Mouse (Mus musculus) stomach, embryonic 16.5 days (tissue): ENCODE measurements around the gene Psma1. TPM values are rescaled to one million over a fixed set of nuclear protein-coding genes. Genes with fewer than 3 reads are reported as not detected.

Source experiments
- ATAC-seq: fragments of 200-750 bp; cut with Nextera tagmentation; 2 replicates; pipeline ENCODE4 v1.8.0; 2017; ENCODE audit warnings: moderate number of reproducible peaks, moderate TSS enrichment; ENCODE audit not compliant: insufficient read depth, low FRiP score
- H3K27ac ChIP-seq: fragments of 300-500 bp; sonication (generic); 2 replicates; pipeline ENCODE4 v1.5.1; 2014; ENCODE audit warnings: low read length
- H3K27me3 ChIP-seq: fragments of 300-500 bp; sonication (generic); 2 replicates; pipeline ENCODE4 v1.6.1; 2014; ENCODE audit warnings: low read length, control low read depth, mixed read lengths; ENCODE audit not compliant: control insufficient read depth, insufficient read depth
- H3K36me3 ChIP-seq: fragments of 300-500 bp; sonication (generic); 2 replicates; pipeline ENCODE4 v1.6.1; 2014; ENCODE audit warnings: low read length; ENCODE audit not compliant: control insufficient read depth, insufficient read depth
- H3K4me1 ChIP-seq: fragments of 300-500 bp; sonication (generic); 2 replicates; pipeline ENCODE4 v1.6.1; 2014; ENCODE audit warnings: low read length, control low read depth, mixed read lengths; ENCODE audit not compliant: control insufficient read depth, insufficient read depth
- H3K4me2 ChIP-seq: fragments of 300-500 bp; sonication (generic); 2 replicates; pipeline ENCODE4 v1.6.1; 2014; ENCODE audit warnings: low read depth, low read length, mixed read lengths
- H3K4me3 ChIP-seq: fragments of 300-500 bp; sonication (generic); replicated peaks from 2 replicates; pipeline ENCODE4 v1.5.1; 2014; ENCODE audit warnings: mild to moderate bottlenecking, low read length
- H3K9ac ChIP-seq: fragments of 300-500 bp; sonication (generic); 2 replicates; pipeline ENCODE4 v1.6.1; 2014; ENCODE audit warnings: low read length
- H3K9me3 ChIP-seq: fragments of 300-500 bp; sonication (generic); replicated peaks from 2 replicates; pipeline ENCODE4 v1.6.1; 2016; ENCODE audit warnings: low read length, control low read depth; ENCODE audit not compliant: control insufficient read depth
- WGBS: fragments of 180-500 bp; shearing (Covaris S2); extraction: QIAGEN DNeasy Blood & Tissue Kit; methylation state at CpG from one replicate; pipeline ENCODE4 v1.1.7; 2014; 5-methylcytosine and 5-hydroxymethylcytosine counted together
- polyA plus RNA-seq: library from polyadenylated mRNA; unstranded; fragments of >200 nt; fragmentation: Nextera tagmentation; extraction: Ambion mirVana; gene quantifications from 2 replicates; pipeline ENCODE4 v1.2.1, GENCODE M21; 2015

Gene Psma1
- polyA plus RNA-seq, 1 experiment from 2014 or later, result 342 TPM

DNA sequence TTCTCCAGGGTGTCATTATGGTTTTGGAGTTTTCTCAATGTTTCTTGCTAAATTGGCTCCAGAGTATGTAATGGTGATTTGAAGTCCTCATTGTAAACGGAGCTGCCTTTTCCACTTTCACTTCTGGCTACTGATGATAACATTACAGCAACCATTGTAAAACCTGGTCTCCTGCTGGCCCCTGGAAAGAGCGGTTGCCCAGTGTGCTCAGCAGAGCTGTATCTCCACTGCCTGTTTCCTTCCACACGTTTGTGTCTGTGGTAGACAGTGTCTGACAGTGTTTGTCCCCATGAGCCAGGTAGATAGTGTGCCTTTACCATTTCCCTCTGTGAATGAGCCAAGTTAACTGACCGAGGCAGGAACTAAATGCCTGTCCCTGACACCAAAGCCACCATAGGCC, 33.1 kb upstream of the Psma1 start:
- Histone ChIP-seq H3K4me1 (0 out of 2 replicates have a peak, but pooled peaks cover 3% of the 10 kb centered on the region), H3K9ac (no peak overlapping the region), H3K27ac (no peak overlapping the region), H3K27me3 (no peaks in the 10 kb centered on the region), H3K9me3 (no peaks in the 10 kb centered on the region), H3K4me3 (no peak overlapping the region), H3K4me2 (no peak overlapping the region), H3K36me3 (no peaks in the 10 kb centered on the region)
- WGBS, result 53% methylated on average over 4 of the region's 4 CpGs
- ATAC-seq, result no peak

DNA sequence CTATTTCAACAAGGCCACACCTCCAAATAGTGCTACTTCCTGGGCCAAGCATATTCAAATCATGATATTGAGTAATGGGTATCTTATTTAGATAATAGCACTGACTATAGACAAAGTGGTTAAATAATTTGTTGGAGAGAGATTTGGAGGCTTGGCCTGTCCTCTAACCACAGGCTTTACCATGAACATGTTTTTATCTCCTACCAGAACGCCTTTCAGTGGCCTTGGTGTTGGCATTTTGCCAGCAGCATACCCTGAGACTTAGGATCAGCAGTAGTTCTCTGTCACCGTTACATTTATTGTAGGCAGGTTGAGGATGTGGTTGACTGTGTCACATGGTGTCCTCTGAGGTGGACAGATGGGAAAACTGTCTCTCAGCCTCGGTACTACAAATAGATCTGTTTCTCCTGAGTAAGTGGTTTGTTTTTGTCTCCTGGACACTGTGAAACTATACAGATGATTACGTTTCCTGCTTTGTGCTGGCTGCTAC, 25.4 kb upstream of the Psma1 start:
- WGBS, result 46% methylated on average over 4 of the region's 4 CpGs
- H3K4me1 ChIP-seq, result no peaks in the 10 kb centered on the region
- no peaks in the 10 kb centered on the region for H3K27me3 ChIP-seq
- no peak overlapping the region for H3K9ac ChIP-seq
- no peak overlapping the region for H3K4me2 ChIP-seq
- H3K27ac ChIP-seq, result no peak overlapping the region
- no peak; the same call in 1 of the 2 replicates for ATAC-seq
- no peak overlapping the region for H3K4me3 ChIP-seq
- H3K36me3 ChIP-seq, result no peaks in the 10 kb centered on the region
- no peaks in the 10 kb centered on the region for H3K9me3 ChIP-seq

DNA sequence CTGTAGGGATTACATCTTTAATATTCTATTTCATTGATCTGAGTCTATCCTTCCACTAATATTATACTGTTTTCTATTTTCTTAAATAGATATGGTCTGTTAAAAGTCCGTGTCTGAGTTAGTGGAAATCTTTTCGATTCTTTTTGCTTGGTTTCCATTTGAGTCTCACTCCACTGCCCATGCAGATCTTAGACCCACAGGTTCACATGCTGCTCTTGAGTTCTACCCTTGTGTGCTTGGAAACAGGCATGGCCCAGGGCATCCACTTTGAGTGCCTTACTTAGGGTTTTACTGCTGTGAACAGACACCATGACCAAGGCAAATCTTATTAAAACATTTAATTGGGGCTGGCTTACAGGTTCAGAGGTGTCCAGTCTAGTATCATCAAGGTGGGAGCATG, 24.9 kb upstream of the Psma1 start:
- no peak for ATAC-seq
- no peak overlapping the region for H3K9ac ChIP-seq
- H3K27ac ChIP-seq, result no peak overlapping the region
- 87% methylated on average over 2 of the region's 2 CpGs for whole genome bisulfite sequencing
- no peaks in the 10 kb centered on the region for H3K36me3 ChIP-seq
- no peak overlapping the region for H3K4me3 ChIP-seq
- no peak overlapping the region for H3K4me2 ChIP-seq
- no peaks in the 10 kb centered on the region for H3K9me3 ChIP-seq
- H3K4me1 ChIP-seq, result no peaks in the 10 kb centered on the region
- H3K27me3 ChIP-seq, result no peaks in the 10 kb centered on the region

DNA sequence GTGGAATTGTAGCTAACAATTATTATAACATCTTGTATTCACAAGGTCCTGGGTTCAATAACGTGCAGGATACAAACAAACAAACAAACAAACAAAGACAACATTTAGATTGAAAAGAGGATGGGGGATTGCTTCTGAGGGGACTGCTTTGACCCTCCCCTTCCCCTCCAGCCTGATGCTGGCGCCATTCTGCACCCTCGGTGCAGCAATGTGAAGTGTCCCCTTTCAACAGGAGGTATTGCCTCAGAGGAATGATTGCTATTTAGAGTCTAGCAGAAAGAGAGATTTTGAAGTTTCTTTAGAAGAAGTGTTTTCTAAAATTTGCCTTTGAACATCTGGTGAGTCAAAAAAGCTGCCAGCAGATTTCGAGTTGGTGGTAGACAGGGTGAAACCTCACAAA, 23.3 kb upstream of the Psma1 start:
- no peak overlapping the region for H3K27ac ChIP-seq
- H3K4me2 ChIP-seq, result no peak overlapping the region
- H3K9ac ChIP-seq, result no peak overlapping the region
- H3K36me3 ChIP-seq, result no peaks in the 10 kb centered on the region
- WGBS, result 56% methylated on average over 4 of the region's 4 CpGs
- no peak overlapping the region for H3K4me3 ChIP-seq
- no peak for ATAC-seq
- H3K27me3 ChIP-seq, result no peaks in the 10 kb centered on the region
- no peaks in the 10 kb centered on the region for H3K9me3 ChIP-seq
- no peaks in the 10 kb centered on the region for H3K4me1 ChIP-seq

DNA sequence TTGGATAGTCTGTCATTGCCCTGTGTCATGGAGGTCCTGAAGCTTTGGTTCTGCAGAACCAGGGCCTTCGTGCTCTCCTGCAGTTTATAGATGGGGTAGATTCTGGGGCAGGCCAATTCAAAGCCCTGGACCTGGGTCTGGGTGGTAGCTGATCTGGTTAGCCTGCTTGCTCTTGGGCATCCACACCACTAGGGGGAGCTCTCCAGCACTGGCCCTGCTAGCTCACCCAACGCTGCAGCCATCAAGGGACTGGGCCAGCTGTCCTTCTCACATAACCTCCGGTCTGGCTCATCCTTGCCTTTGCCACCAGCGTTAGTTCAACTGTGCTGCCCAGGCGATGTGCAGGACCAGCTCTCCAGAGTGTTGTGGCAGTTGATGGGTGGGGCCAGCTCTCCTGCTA, 18.8 kb upstream of the Psma1 start:
- 87% methylated on average over 5 of the region's 5 CpGs for WGBS
- Histone ChIP-seq H3K4me1 (peaks cover 5% of the 10 kb centered on the region), H3K36me3 (no peaks in the 10 kb centered on the region), H3K27ac (no peak overlapping the region), H3K4me2 (no peak overlapping the region), H3K9me3 (no peaks in the 10 kb centered on the region), H3K27me3 (no peaks in the 10 kb centered on the region), H3K9ac (no peak overlapping the region), H3K4me3 (no peak overlapping the region)
- ATAC-seq, result no peak

DNA sequence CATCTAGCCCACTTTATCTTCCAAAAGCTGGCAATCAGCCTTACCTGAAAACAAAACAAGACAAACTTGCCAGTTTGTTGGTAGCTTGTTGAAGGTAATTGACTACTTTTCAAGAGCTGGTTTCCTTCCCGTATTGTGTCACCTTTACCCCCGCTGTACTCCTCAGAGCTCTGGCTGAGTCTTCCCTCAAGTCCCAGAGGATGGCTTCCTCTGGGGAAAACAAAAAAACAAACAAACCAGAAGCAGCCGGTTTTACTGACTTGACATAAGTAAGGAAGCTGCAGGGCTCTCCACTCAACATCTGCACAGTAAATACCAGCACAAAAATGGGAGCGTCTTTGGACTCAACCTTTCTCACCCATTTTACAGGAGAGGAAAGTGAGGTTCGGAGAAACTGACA, 18.0 kb upstream of the Psma1 start:
- 68% methylated on average over 5 of the region's 5 CpGs for WGBS
- H3K9me3 ChIP-seq, result no peaks in the 10 kb centered on the region
- peaks cover 5% of the 10 kb centered on the region for H3K4me1 ChIP-seq
- no peak overlapping the region for H3K27ac ChIP-seq
- H3K36me3 ChIP-seq, result no peaks in the 10 kb centered on the region
- H3K27me3 ChIP-seq, result no peaks in the 10 kb centered on the region
- no peak overlapping the region for H3K4me3 ChIP-seq
- no peak overlapping the region for H3K4me2 ChIP-seq
- no peak for ATAC-seq
- H3K9ac ChIP-seq, result no peak overlapping the region

DNA sequence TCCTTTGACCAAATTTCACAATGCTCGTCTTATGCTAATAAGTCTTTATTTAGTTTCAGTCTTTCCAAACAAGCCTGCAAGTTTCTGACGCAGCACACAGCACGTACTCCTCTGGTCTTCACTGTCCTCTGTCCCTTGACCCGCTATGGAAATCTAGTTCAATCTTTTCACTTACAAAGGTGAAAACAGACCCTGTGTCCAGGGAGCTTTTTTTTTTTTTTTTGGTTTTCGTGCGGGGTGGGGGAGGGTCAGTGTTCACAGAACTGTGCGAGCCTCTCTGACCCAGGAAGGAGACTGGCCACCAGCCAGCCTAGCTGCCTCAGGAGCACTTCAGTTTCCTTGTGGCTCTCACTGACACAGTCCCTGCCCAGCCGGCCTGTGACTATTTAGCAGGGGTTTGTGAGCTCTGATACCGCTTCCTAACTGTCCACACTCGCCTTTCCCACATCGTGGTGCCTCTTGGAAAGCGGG, 16.6 kb upstream of the Psma1 start:
- peak overlapping the region; percentile 5; the same call in 1 of the 2 replicates for H3K27ac ChIP-seq
- 13% methylated on average over 12 of the region's 12 CpGs for WGBS
- peak overlapping the region; percentile 37 for H3K4me3 ChIP-seq
- peak; percentile 80; the same call in 1 of the 2 replicates for ATAC-seq
- H3K27me3 ChIP-seq, result no peaks in the 10 kb centered on the region
- peak overlapping the region; percentile 52 for H3K4me2 ChIP-seq
- no peaks in the 10 kb centered on the region for H3K36me3 ChIP-seq
- no peaks in the 10 kb centered on the region for H3K9me3 ChIP-seq
- peak overlapping the region; percentile 63 for H3K9ac ChIP-seq
- peaks cover 5% of the 10 kb centered on the region for H3K4me1 ChIP-seq

DNA sequence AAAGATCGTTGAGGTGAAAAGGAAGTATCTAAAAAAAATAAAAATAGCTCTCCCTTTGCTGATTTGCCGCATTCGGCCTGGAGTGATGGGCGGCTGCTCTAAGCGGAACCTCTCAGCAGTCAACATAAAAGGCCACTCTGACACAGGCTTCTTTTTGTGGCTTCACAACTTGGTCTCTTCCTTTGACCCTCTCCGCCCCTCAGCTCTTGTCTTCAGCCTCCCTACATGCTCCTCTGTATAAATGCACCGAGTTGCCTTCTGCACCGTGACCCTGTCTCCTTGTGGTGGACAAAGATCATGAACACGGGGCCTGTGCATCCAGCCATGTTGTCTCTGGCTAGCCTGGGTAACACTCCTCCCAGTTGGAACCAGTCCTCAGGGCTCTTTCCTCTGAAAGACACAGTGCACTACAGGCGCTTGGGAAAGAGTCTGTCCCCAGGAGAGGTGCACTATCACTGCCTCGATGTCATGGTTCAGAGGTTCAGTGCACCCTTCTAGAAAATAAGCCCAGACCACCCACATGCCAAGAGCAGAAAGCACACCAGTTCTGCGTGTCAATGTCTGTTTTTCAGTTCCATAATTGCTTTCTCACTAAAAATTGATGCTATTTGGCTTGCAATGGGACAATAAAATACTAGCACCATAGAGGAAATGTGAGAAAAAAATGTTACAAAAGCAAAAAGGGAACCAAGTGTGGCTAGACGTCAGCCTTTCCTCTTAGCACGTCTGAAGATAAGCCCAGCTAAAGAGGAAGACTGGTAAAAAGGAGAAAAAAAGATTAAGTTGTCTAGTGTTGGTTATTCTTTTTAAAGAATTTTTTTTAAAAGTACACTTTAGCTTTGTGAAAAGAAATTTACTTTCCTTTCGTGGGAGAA, 15.8 kb upstream of the Psma1 start:
- H3K9me3 ChIP-seq, result no peaks in the 10 kb centered on the region
- H3K4me2 ChIP-seq, result no peak overlapping the region
- no peak overlapping the region for H3K4me3 ChIP-seq
- H3K27me3 ChIP-seq, result no peaks in the 10 kb centered on the region
- peak overlapping the region; percentile 32; the same call in 1 of the 2 replicates for H3K27ac ChIP-seq
- 59% methylated on average over 15 of the region's 15 CpGs for WGBS
- no peaks in the 10 kb centered on the region for H3K36me3 ChIP-seq
- peaks cover 5% of the 10 kb centered on the region for H3K4me1 ChIP-seq
- H3K9ac ChIP-seq, result no peak overlapping the region
- ATAC-seq, result no peak

DNA sequence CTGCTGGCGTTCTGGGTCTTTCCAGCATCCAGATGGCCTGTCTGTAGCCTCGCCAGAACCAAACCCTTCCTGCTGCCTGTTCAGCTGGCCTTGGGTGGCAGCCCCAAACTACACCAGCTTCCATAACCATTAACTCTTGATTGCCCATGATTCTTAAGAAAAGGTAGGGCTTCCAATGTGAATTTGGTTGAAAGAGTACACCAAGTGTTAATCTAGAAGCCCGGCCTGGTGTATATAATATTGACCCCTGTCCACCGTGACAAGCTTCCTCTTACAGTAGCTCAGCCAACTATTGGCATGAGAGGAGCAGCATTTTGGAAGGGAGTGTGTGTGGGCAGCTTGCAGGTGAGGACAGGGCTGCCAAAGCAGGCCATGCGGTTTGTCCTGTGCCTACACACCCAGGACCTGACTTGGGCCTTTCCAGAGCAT, 14.2 kb upstream of the Psma1 start:
- Histone ChIP-seq H3K4me1 (peaks cover 5% of the 10 kb centered on the region), H3K27me3 (no peaks in the 10 kb centered on the region), H3K27ac (no peak overlapping the region), H3K36me3 (no peaks in the 10 kb centered on the region), H3K4me3 (no peak overlapping the region), H3K4me2 (no peak overlapping the region), H3K9ac (no peak overlapping the region), H3K9me3 (no peaks in the 10 kb centered on the region)
- 59% methylated on average over 5 of the region's 5 CpGs for WGBS
- no peak for ATAC-seq
